Mouse (Mus musculus): Measurements from ENCODE around the gene Camta1. TPM values are rescaled to one million over a fixed set of nuclear protein-coding genes. Genes with fewer than 3 reads are reported as not detected.

Camta1 gene
- polyA plus RNA-seq, 1 experiment = 26.3 TPM

DNA sequence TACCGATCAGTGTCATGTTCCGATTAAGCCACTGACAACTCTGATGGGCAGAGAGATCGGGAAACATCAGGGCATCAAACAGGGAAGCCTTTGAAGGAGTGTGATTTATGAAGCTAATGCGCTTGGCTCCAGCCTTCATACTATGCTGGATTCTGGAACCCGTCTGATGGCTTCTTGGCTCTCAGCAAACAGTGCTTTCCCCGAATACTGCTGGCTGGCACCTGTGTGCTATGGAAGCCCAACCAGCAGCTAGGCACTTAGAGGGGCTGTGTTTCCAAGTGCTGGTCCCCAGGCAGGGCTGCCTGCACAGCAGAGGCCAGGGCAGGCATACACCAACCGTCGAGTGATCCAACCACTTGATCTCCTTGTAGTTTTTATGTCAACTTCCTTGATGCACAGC, 701.2 kb downstream of the Camta1 start:
- Histone ChIP-seq H3K27ac (ENCODE audit: insufficient read depth, low read depth, low read length) (no peak overlapping the region), H3K4me3 (ENCODE audit: insufficient read depth, low read length) (no peak overlapping the region), H3K4me1 (ENCODE audit: control insufficient read depth, insufficient read depth, low read length) (no peaks in the 10 kb centered on the region)
- TF ChIP-seq POLR2A (IDR thresholded peaks at IDR 0.05; ENCODE audit: borderline replicate concordance, low read depth, low read length) (no peak), CTCF (IDR thresholded peaks at IDR 0.05; ENCODE audit: low read depth, low read length) (no peak)

DNA sequence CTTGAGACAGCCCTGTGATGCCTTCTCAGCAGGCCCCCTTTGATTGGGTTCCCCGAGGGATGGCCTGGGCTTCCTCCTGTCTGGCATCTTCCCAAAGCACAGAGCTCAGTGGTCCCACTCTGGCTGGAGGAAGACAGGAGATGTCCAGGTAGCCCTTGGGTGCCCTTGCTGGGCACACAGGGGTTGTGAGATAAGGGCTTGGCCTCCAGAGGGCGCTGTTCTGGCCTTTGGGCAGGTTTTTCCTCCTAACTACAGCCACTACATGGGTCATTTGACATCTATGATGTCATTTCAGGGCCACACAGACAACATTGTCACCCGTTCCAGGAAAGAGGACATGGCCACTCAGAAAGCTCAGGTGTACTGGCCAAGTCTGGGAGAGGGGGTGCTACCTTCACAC, 703.4 kb downstream of the Camta1 start:
- no peak for TF ChIP-seq POLR2A (IDR thresholded peaks at IDR 0.05; ENCODE audit: borderline replicate concordance, low read depth, low read length)
- no peak for TF ChIP-seq CTCF (IDR thresholded peaks at IDR 0.05; ENCODE audit: low read depth, low read length)
- H3K27ac ChIP-seq (ENCODE audit: insufficient read depth, low read depth, low read length) = no peak overlapping the region
- no peak overlapping the region for H3K4me3 ChIP-seq (ENCODE audit: insufficient read depth, low read length)
- no peaks in the 10 kb centered on the region for H3K4me1 ChIP-seq (ENCODE audit: control insufficient read depth, insufficient read depth, low read length)

DNA sequence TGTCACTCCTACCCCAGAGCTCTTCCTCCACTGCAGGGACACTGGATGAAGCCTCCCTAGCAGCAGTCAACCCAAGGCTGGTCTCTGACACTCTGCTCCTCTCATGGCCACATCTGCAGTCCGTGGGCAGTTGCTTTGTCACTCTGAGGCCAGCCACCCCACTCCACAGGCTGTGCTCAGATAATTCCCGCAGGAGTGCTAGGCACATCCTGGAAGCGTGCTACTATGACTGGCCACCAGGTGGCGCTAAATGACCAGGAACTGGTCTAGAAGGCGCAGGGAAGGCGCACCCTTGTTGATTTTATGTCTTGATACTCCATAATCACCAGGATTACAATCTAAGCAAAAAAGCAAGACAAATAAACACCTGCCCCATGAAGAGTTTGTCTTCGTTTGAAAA, 704.8 kb downstream of the Camta1 start:
- no peak overlapping the region for H3K4me3 ChIP-seq (ENCODE audit: insufficient read depth, low read length)
- no peaks in the 10 kb centered on the region for H3K4me1 ChIP-seq (ENCODE audit: control insufficient read depth, insufficient read depth, low read length)
- TF ChIP-seq CTCF (IDR thresholded peaks at IDR 0.05; ENCODE audit: low read depth, low read length) (peak; percentile 64), POLR2A (IDR thresholded peaks at IDR 0.05; ENCODE audit: borderline replicate concordance, low read depth, low read length) (no peak)
- no peak overlapping the region for H3K27ac ChIP-seq (ENCODE audit: insufficient read depth, low read depth, low read length)

DNA sequence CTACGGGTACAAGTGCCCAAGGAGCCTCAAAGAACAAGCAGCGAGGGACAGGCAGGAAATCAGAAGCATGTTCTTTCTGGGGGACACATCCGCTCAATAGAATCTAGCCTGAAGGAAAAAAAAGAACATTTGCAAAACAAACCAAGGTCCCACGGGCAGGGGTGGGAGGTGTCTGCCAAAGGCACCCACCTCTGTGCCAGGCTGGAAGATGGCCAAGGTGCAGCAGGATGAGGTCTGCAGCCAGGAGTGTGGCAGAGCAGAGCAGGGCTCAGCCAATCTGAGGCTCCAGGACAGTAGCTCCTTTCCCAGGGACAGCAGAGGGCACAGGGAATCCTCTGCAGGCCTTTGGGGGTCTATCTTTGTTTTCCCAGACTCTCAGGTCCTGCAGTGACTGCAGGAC, 706.1 kb downstream of the Camta1 start:
- Histone ChIP-seq H3K4me3 (ENCODE audit: insufficient read depth, low read length) (no peak overlapping the region), H3K27ac (ENCODE audit: insufficient read depth, low read depth, low read length) (no peak overlapping the region), H3K4me1 (ENCODE audit: control insufficient read depth, insufficient read depth, low read length) (no peaks in the 10 kb centered on the region)
- no peak for TF ChIP-seq CTCF (IDR thresholded peaks at IDR 0.05; ENCODE audit: low read depth, low read length)
- no peak for TF ChIP-seq POLR2A (IDR thresholded peaks at IDR 0.05; ENCODE audit: borderline replicate concordance, low read depth, low read length)

DNA sequence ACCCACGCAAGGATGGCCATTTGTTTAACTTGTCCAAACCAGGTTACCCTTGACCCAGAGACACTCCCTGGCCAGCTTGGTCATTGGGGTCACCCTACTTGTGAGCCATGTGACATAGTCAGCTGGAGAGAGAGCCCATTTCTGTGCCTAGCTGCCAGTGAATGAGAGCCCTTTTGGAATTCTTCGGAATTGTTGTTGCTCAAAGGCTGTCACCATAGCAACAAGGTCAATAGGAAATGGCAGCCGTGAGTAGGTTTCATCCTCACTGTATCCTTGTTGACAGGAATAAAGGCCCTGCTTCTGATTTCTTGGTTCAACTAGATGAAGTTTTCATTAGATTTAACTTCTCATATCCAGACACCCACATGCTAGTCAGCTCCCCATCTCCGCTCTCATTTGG, 707.4 kb downstream of the Camta1 start:
- no peaks in the 10 kb centered on the region for H3K4me1 ChIP-seq (ENCODE audit: control insufficient read depth, insufficient read depth, low read length)
- no peak for TF ChIP-seq POLR2A (IDR thresholded peaks at IDR 0.05; ENCODE audit: borderline replicate concordance, low read depth, low read length)
- TF ChIP-seq CTCF (IDR thresholded peaks at IDR 0.05; ENCODE audit: low read depth, low read length) = no peak
- no peak overlapping the region for H3K4me3 ChIP-seq (ENCODE audit: insufficient read depth, low read length)
- no peak overlapping the region for H3K27ac ChIP-seq (ENCODE audit: insufficient read depth, low read depth, low read length)

DNA sequence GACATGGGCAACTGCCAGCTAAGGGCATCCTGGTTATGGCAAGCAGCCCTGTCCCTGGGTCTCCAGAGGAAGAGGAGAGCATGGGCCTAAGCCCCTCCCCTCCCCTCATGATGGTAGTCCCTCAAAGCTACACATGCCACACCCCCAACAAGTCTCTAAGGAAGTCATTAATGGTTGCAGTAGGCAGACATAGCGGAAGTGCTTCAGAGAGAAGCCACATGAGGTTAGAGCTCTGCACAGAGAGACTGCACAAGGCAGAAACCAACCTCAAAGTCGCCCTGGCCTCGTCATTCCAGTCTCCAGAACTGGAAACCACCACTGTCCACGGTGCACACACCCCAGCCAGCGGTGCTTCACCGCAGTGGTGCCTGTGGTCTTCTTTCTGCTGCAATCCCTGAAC, 709.7 kb downstream of the Camta1 start:
- H3K4me1 ChIP-seq (ENCODE audit: control insufficient read depth, insufficient read depth, low read length) = no peaks in the 10 kb centered on the region
- no peak overlapping the region for H3K27ac ChIP-seq (ENCODE audit: insufficient read depth, low read depth, low read length)
- no peak for TF ChIP-seq POLR2A (IDR thresholded peaks at IDR 0.05; ENCODE audit: borderline replicate concordance, low read depth, low read length)
- no peak for TF ChIP-seq CTCF (IDR thresholded peaks at IDR 0.05; ENCODE audit: low read depth, low read length)
- H3K4me3 ChIP-seq (ENCODE audit: insufficient read depth, low read length) = no peak overlapping the region

DNA sequence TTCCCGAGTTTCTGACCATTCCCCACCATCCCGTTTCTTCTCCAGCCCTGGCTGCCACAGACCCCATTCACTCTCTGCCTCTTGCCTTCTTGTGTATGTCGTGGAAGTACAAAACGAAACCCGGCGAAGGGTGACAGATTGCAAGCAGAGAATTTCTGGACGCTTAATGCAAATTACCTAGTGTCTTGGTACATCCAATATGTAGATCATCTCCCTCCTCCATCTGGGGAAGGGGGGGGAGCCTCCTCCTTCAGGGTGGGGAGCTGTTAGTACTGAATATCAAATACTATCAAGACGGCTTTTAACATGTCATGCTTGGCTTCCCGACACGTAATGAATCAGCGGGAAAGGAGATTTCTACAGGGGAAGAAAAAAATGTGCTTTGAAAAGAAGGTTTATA, 710.8 kb downstream of the Camta1 start:
- TF ChIP-seq CTCF (IDR thresholded peaks at IDR 0.05; ENCODE audit: low read depth, low read length) = no peak
- no peak for TF ChIP-seq POLR2A (IDR thresholded peaks at IDR 0.05; ENCODE audit: borderline replicate concordance, low read depth, low read length)
- Histone ChIP-seq H3K27ac (ENCODE audit: insufficient read depth, low read depth, low read length) (no peak overlapping the region), H3K4me3 (ENCODE audit: insufficient read depth, low read length) (no peak overlapping the region), H3K4me1 (ENCODE audit: control insufficient read depth, insufficient read depth, low read length) (no peaks in the 10 kb centered on the region)

DNA sequence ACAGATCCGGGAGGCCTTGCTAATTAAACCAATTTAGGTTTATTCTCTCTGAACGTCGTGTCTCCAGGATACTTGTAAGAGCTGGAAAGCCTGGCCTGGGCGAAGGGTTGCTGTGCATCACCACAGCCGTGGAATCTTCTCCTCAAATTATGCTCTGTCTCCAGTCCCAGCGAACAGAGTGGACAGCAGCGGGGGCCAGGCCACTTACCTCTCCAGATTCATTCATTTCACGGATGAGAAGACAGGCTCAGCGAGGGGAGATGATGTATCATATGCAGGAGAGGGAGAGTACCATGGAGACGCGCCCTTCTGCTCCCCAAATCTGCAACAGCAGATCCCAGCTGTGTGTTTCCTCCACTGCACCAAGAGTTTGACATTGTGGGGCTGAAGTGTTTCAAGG, 711.6 kb downstream of the Camta1 start:
- no peak overlapping the region for H3K27ac ChIP-seq (ENCODE audit: insufficient read depth, low read depth, low read length)
- no peak overlapping the region for H3K4me3 ChIP-seq (ENCODE audit: insufficient read depth, low read length)
- no peaks in the 10 kb centered on the region for H3K4me1 ChIP-seq (ENCODE audit: control insufficient read depth, insufficient read depth, low read length)
- no peak for TF ChIP-seq POLR2A (IDR thresholded peaks at IDR 0.05; ENCODE audit: borderline replicate concordance, low read depth, low read length)
- no peak for TF ChIP-seq CTCF (IDR thresholded peaks at IDR 0.05; ENCODE audit: low read depth, low read length)

DNA sequence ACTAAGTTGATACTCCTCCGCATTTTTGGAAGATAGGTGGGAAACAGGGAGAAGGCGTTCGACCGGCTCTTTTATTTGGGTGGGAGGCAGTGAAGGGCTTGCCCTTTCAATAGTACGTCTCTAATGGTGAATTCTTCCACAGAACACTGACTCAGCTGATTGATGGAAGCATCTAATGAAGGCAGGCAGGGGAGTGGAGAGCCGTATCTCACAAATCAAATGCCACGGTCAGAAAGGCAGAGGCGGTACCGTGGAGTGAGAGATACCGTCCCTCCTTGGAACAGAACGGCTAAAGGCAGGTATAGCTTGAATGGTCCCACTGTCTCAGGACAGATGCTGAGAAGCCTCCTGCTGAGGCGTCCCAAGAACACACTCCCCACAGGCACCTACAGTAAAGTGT, 714.1 kb downstream of the Camta1 start:
- no peaks in the 10 kb centered on the region for H3K4me1 ChIP-seq (ENCODE audit: control insufficient read depth, insufficient read depth, low read length)
- no peak overlapping the region for H3K27ac ChIP-seq (ENCODE audit: insufficient read depth, low read depth, low read length)
- H3K4me3 ChIP-seq (ENCODE audit: insufficient read depth, low read length) = no peak overlapping the region
- TF ChIP-seq POLR2A (IDR thresholded peaks at IDR 0.05; ENCODE audit: borderline replicate concordance, low read depth, low read length) = no peak
- no peak for TF ChIP-seq CTCF (IDR thresholded peaks at IDR 0.05; ENCODE audit: low read depth, low read length)

DNA sequence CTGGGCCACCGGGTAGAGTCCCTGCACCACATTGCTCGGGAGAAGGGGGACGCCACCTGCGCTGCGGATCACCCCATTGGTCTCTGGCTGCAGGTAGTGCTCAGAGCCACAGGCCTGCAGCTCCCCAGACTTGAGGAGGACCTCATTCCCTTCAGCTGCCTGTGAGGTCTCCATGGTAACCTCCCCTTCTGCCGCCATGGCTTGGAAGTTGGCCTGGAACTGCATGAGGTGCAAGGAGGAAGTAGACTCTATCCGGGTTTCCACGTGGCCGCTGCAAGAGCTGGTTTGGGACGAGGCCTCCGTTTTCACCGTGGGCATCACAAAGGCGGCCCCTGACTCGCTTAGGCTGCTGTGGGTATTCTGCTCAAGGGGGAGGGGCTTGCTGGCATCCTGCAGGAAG, 717.6 kb downstream of the Camta1 start:
- no peaks in the 10 kb centered on the region for H3K4me1 ChIP-seq (ENCODE audit: control insufficient read depth, insufficient read depth, low read length)
- no peak for TF ChIP-seq POLR2A (IDR thresholded peaks at IDR 0.05; ENCODE audit: borderline replicate concordance, low read depth, low read length)
- H3K27ac ChIP-seq (ENCODE audit: insufficient read depth, low read depth, low read length) = no peak overlapping the region
- H3K4me3 ChIP-seq (ENCODE audit: insufficient read depth, low read length) = no peak overlapping the region

DNA sequence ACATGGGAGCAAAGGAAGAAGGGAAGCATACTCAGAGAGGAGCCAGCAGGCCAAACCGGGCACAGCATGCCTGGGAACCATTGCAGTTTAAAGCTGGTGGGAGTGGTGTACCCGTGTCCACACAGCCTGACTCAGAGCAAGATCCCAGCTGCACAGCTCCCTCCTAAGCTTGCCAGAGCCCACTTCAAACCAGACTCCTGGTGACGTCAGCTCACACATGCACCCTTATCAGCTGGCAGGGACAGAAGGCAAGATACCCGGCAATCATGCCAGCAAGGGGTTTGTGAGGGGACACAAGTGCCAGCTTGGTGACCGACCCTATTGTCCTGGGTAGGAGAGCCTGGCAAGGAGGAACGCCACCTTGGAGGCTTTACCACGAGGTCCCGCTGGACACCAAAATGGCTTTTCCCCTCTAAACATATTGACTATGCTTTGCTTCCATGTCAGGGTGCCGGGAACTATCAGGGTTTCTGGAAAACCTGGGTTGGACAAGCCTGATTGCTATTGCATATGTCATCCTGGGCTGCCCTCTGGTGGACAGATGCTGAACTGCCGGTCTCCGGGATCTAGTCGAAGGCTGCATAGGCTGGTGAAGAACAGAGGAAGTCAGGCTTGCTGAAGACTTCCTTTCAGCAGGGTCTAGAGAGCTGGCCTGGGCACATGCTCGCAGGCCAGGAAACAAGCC, 720.3 kb downstream of the Camta1 start:
- TF ChIP-seq CTCF (IDR thresholded peaks at IDR 0.05; ENCODE audit: low read depth, low read length) = peak; percentile 85
- no peak for TF ChIP-seq POLR2A (IDR thresholded peaks at IDR 0.05; ENCODE audit: borderline replicate concordance, low read depth, low read length)
- Histone ChIP-seq H3K4me1 (ENCODE audit: control insufficient read depth, insufficient read depth, low read length) (no peaks in the 10 kb centered on the region), H3K27ac (ENCODE audit: insufficient read depth, low read depth, low read length) (no peak overlapping the region), H3K4me3 (ENCODE audit: insufficient read depth, low read length) (no peak overlapping the region)

Data from bone marrow macrophage, adult 2 months (primary cell).